Mouse (Mus musculus): ENCODE measurements around the gene Pomc. TPM values are rescaled to one million over a fixed set of nuclear protein-coding genes. Genes with fewer than 3 reads are reported as not detected.

Gene Pomc
- polyA plus RNA-seq (2012; rRNA removed) = 0.18 and 0.26 TPM in 2 replicates

GRCm38 (mm10) chr12:3954651-3955050 is at the start of gene Pomc:
Gene Pomc, plus strand, starts transcription at chr12:3954951.

Other genes starting within 250 kb of the Pomc start
- 5.3 and 6.3 TPM in 2 replicates for gene Dnmt3a, start 148.9 kb upstream of the Pomc start, polyA plus RNA-seq (2012; rRNA removed)
- 0.09 and 0.12 TPM in 2 replicates for gene Efr3b, start 84.0 kb downstream of the Pomc start, polyA plus RNA-seq (2012; rRNA removed)
- gene Dnajc27, start 127.6 kb downstream of the Pomc start, polyA plus RNA-seq (2012; rRNA removed) = 1.2 and 1.4 TPM in 2 replicates
- gene Adcy3, start 178.2 kb downstream of the Pomc start, polyA plus RNA-seq (2012; rRNA removed) = 0.70 and 0.73 TPM in 2 replicates

Measured in liver, embryonic 18 days (tissue).